Mouse (Mus musculus) urinary bladder, postnatal 14 days (tissue): ENCODE data around the gene Pnkd.
A peak's percentile ranks its signal among the peaks of the same experiment; 100 is the strongest.
"Not testable (repeated sequence)": the region's sequence is repeated elsewhere in the genome, so short reads cannot be mapped to it uniquely, and the experiment has no call there.

ENCODE experiments used
- DNase-seq: peaks from one replicate; pipeline ENCODE4 v3.0.0; 2021; ENCODE audit warnings: low spot score

Pnkd gene

GRCm38 (mm10) chr1:74278988-74279387 lies 5.7 kb upstream of the Pnkd start:
- no peak for DNase-seq

DNA sequence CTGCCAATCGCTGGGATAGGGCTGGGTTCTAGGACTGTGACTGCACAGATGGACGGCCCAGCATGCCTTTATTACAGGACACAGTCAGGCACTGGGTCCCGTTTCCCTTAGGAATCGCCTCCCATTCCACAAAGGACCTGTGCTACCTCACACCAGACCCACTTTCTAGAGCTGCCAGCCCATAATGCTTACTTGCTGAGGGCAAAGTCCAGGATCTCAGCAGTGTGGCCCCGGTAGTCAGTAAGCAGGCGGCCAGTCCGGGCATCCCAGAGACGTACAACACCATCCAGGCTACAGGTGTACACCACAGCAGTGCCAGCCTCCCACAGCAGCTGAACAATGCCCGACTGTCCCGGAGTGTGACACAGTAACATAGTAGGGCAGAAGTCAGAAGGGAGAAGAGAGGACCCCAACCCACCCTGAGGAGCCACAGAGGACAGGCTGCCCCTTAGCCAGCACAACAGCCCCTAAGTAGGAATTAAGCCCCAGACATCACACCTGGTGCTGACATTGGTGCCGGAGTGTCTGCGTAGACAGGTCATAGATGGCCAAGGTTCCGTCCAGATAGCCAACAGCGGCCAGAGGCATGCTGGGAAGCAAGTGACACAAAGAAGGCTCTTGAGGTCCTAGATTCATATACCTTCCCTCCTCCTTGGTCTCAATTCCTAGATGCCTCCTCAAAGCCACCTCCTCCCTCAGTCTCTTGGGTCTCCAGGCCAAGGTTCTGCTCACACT lies 4.0 kb upstream of the Pnkd start:
- no peak for DNase-seq

DNA sequence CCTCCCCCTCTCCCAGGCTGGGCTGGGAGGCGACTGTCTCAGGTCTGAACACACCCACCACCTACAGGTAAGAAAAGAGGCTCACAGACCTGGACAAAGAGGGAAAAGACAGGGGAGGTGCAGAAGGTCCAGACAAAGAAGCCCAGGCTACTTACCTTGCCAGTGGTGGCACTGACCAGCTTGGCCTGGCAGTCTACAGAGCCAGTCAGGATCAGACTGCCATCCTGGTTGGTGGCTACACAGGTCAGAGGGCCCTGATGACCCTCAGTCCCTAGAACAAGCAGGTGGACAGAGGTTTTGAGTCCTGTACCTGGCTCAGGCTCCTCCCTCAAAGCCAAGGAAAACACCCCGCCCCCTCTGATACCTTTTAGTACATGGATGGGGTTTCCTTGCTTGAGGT lies 3.4 kb upstream of the Pnkd start:
- DNase-seq = no peak

DNA sequence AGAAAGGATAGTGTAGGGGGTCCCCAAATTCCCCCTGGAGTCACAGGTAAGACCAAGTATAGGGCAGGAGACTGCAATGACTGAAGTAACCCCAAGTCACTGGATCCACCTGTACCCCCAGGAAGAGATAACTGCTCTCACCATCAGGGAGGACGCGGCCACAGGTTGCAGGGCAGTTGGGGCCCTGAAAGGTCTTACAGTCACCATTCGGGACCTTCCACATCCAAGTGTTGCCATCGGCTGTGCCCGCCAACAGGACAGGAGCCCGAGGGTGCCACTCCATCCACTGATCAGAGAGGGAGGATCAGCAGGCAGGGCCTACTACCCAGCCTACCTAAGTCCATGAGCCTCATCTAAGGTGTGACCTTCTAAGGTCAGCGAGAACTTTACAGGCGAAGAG lies 2.8 kb upstream of the Pnkd start:
- DNase-seq = no peak

- DNase-seq = no peak
Measured at GRCm38 (mm10) chr1:74282896-74283625, 1.7 kb upstream of the Pnkd start.

GRCm38 (mm10) chr1:74283686-74284463 lies 855 bp upstream of the Pnkd start:
- DNase-seq = peak; percentile 68

DNA sequence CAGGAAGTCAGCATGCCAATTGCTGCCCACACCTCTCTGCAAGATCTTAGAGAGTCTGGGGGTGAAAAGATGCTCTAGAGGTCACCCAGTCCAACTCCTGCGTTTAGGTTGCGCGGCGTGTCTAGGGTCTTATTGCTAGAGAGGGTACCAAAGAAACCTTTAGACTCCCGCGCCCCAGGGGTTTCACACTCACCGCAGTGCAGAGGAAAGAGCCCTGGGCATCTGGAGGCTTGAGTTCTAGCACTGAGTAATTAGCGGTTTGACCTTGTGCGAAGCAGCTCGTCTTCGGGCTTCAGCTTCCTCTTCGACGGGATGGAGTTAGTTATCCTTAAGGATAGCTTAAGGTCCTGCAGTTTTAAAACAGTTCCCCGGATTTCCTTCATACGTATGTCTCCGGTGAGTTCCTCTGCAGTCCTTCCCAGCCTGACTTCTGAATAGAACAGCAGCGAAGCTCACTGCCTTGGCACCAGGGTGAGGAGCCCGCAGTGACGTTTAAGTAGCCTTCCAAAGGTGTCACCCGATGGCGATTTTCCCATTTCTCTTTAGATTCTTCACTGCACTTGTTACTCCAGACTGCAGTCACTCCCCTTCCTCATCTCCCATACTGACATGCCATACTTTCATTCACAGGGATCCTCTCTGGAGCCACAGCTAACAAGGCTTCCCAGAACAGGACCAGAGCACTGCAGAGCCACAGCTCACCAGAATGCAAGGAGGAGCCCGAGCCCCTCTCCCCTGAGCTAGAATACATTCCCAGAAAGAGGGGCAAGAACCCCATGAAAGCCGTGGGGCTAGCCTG lies 681 bp downstream of the Pnkd start:
- DNase-seq = no peak

GRCm38 (mm10) chr1:74286869-74287607 lies 2.3 kb downstream of the Pnkd start:
- not testable (repeated sequence) for DNase-seq

DNA sequence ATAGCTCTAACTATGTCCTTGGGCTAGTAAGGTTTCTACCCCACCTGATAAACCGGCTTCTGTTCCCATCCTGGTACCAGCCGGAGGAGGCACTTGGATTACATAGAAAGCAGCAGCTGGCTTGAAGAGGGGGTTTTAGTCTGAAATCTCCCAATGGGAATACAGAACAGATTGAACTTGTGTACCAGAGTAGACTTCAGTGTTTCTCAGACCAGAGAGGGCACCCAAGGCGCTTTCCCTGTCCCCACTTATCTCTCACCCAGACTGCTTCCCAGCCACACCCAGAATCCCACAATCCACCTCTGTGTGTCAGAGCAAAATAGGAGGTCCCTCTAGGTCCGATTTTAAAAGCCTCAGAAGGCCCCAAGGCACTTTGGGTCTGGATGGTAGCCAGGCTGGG lies 3.6 kb downstream of the Pnkd start:
- DNase-seq = no peak

GRCm38 (mm10) chr1:74289248-74289647 lies 4.5 kb downstream of the Pnkd start:
- no peak for DNase-seq

GRCm38 (mm10) chr1:74289740-74290139 lies 5.0 kb downstream of the Pnkd start:
- no peak for DNase-seq

DNA sequence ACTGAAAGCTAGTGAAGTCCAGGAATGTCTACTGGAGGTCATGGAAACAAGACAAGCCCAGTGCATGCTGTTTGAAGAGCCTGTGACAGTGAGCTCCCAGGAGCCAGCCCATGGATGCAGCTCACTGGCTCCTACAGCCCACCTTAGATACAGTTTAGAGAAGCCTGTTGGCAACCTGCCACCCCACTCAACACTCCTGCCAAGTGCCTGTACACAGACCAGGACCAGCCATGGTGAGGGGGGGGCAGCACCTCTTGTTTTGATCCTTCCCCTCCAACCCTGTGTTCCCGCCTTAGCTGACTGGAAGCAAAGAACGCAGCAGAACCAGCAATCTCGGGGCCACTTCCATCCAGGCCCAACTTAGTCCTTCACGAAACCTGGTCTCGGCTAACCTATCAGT lies 5.4 kb downstream of the Pnkd start:
- no peak for DNase-seq

DNA sequence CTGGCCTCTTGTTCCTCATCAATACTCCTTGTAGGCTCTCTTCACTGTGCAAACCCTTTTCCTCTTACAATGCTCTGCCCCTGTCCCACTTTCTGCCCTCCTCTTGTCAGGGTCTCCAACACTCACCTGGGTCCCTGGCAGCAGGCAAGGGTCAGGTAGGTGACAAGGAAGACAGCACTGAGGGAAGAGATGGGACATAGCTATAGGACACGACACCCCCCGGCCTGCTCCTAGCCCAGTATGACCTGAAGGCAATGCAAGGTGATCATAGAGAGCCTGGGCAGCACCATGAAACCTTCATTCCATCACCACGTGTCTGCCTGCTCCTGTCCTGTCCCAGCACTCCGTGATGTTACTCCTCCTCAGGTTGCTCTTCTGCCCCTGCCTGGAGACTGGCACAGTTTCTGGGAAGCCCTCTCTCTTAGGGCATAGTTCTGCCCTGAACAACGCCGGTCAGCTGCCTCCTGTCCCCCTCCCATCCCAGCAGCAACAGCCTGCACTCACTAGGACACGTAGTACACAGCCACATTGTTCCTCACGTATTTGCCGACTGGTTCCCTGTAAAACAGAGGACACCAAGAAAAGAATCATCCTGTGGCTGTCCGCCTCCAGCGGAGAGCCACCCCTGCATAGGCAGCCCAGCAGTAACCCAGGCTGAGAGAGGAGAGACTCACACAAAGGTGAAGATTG lies 7.7 kb downstream of the Pnkd start:
- no peak for DNase-seq

GRCm38 (mm10) chr1:74293306-74293960 lies 8.7 kb downstream of the Pnkd start:
- DNase-seq = no peak

GRCm38 (mm10) chr1:74294090-74294643 lies 9.4 kb downstream of the Pnkd start:
- DNase-seq = no peak

DNA sequence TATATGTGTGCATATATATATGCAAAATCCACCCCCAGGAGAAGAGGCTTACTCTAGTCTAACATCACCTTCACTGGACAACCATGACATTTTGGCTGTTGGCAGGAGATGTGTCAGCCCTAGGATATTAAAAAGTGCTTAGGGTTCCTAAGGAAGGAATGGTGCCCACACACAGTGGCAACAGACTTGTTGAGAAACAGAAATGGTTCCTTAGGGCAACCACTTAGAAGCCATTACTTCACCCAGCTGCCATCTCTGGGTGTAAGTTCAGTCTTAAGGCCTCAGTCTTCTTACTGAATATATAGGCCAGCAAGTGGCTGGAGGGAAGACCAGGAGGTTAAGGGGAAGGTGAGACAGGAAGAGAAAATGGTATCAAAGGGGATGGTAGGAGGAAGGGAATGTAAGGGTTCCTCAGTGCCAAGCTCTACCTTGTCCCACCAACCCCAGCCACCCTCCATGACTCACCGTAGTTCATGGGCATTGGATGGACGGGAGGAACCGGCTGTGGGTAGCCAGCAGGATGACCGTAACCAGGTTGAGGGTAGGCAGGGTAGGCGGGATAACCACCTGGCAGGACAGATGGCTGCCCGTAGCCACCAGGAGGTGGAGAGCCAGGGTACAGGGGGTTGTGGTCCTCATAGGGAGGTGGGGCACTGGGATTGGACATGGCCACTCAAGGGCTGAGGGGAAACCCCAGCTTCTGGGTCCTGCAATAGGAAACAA lies 10.2 kb downstream of the Pnkd start:
- DNase-seq = no peak

GRCm38 (mm10) chr1:74295456-74296171 lies 10.9 kb downstream of the Pnkd start:
- peak; percentile 96 for DNase-seq

DNA sequence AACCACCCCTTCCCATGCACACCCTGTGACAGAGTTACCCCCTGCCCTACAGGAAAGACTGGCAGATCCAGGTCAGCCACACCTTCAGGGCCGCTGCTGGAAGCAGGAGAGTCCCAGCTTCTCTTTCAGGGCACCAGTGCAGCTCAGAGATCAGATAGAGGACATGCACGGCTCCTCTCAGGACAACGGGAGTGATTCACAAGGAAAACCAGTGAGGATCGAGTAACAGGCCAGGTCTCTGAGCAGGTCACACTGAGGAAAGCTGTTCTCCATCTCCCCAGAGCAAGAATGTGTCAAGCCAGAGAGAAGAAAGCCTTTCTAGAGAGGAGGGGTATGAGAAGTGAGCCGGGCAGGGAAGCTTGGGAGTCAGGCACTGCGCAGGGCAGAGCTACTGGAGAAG lies 11.7 kb downstream of the Pnkd start:
- DNase-seq = peak; percentile 67

- peak; percentile 86 for DNase-seq
Measured at GRCm38 (mm10) chr1:74297269-74297668, 12.5 kb downstream of the Pnkd start.
